Mouse (Mus musculus) embryonic facial prominence, embryonic 12.5 days (tissue): ENCODE measurements around the gene Add3. TPM values are rescaled to one million over a fixed set of nuclear protein-coding genes. Genes with fewer than 3 reads are reported as not detected.

Source experiments
- ATAC-seq: fragments of 200-750 bp; cut with Nextera tagmentation; 2 replicates; pipeline ENCODE4 v1.8.0; 2017; ENCODE audit not compliant: insufficient number of reproducible peaks, insufficient read depth, low FRiP score, low TSS enrichment
- H3K27ac ChIP-seq: fragments of 300-500 bp; sonication (generic); 2 replicates; pipeline ENCODE4 v1.5.1; 2016; ENCODE audit warnings: mild to moderate bottlenecking
- H3K27me3 ChIP-seq: fragments of 300-500 bp; sonication (generic); 2 replicates; pipeline ENCODE4 v1.6.1; 2016; ENCODE audit warnings: mild to moderate bottlenecking, moderate library complexity
- H3K36me3 ChIP-seq: fragments of 300-500 bp; sonication (generic); 2 replicates; pipeline ENCODE4 v1.6.1; 2016; ENCODE audit warnings: mild to moderate bottlenecking
- H3K4me1 ChIP-seq: fragments of 300-500 bp; sonication (generic); 2 replicates; pipeline ENCODE4 v1.6.1; 2016
- H3K4me2 ChIP-seq: fragments of 300-500 bp; sonication (generic); replicated peaks from 2 replicates; pipeline ENCODE4 v1.6.1; 2016; ENCODE audit warnings: mild to moderate bottlenecking, moderate library complexity
- H3K4me3 ChIP-seq: fragments of 300-500 bp; sonication (generic); 2 replicates; pipeline ENCODE4 v1.5.1; 2016; ENCODE audit warnings: mild to moderate bottlenecking
- H3K9ac ChIP-seq: fragments of 300-500 bp; sonication (generic); 2 replicates; pipeline ENCODE4 v1.6.1; 2016; ENCODE audit warnings: mild to moderate bottlenecking, moderate library complexity
- H3K9me3 ChIP-seq: fragments of 300-500 bp; sonication (generic); 2 replicates; pipeline ENCODE4 v1.6.1; 2016; ENCODE audit warnings: mild to moderate bottlenecking, moderate library complexity
- WGBS: fragments of 180-500 bp; shearing (Covaris S2); methylation state at CpG from one replicate; pipeline ENCODE4 v1.1.7; 2016; 5-methylcytosine and 5-hydroxymethylcytosine counted together
- polyA plus RNA-seq: library from polyadenylated mRNA; unstranded; fragments of >200 nt; fragmentation: Nextera tagmentation; extraction: Ambion mirVana; gene quantifications from 2 replicates; pipeline ENCODE4 v1.2.1, GENCODE M21; 2016

Gene Add3
- polyA plus RNA-seq, 1 experiment from 2014 or later: 90.5 TPM

DNA sequence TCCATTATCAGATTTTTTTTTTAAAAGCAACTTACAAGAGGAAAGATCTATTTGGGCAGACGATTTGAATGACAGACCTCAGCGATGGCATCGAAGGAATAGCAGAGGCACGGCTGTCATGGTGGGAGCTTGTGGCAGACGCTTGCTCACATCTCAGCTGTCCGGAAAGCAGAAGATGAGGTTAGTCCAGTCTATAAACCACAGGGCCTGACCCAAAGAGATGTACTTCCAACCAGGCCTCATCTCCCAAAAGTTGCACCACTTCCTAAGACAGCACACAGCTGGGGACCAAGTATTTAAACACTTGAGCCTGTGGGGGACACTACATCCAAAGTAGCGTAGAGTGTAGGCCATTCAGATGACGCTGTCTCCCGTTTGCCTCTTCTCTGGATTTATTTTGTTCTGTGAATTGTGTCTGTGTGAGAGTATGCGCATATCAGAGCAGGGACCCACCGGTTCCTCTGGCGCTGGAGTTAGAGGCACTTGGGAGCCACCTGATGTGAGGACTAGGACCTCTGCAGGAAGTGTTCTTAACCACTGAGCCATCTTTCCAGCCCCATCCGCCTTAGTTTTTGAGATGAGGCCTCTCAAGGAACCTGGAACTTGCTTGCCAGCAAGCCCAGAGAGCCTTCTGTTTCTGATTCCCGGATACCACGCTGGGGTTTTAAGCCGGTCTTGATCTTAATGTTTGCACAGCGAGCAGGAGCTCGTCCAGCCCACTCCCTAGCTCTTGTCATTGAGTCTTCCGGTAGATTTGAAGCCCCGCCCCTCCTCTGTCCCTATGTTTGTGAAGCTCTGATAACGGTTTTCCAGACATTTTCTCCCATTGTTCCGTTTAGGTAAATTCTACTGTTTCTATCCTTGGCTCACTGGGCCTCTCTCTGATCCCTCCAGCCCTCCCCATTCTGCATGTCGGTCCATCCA is 156.3 kb downstream of the Add3 start:
- no peak for ATAC-seq
- no peak overlapping the region for H3K4me3 ChIP-seq
- H3K9ac ChIP-seq: no peak overlapping the region
- 77% methylated on average over 23 of the region's 23 CpGs for WGBS
- H3K36me3 ChIP-seq: no peaks in the 10 kb centered on the region
- H3K4me2 ChIP-seq: no peak overlapping the region
- H3K27ac ChIP-seq: no peak overlapping the region
- H3K9me3 ChIP-seq: no peaks in the 10 kb centered on the region
- H3K4me1 ChIP-seq: no peaks in the 10 kb centered on the region
- no peaks in the 10 kb centered on the region for H3K27me3 ChIP-seq

Other genes with a start within 250 kb of the Add3 start
- gene Xpnpep1, start 100.2 kb upstream of the Add3 start, polyA plus RNA-seq: 163 and 167 TPM in 2 replicates
- gene Mxi1, start 170.1 kb downstream of the Add3 start, polyA plus RNA-seq: 44.8 and 44.9 TPM in 2 replicates
- gene Gm10197, start 231.3 kb downstream of the Add3 start, polyA plus RNA-seq: not detected in 2 replicates